In genomic region chr12:24681286-24682023, GRCm38 (mm10) we compare ENCODE assay signal across 8 mouse cellular contexts. TPM values are rescaled to one million over a fixed set of nuclear protein-coding genes. Genes with fewer than 3 reads are reported as not detected.
DNase-seq lines count a peak whose midpoint lies in the region.

Cys1 (minus strand) TSS chr12:24681813.

- H3K9me3 ChIP-seq in erythroblast, embryonic 14.5 days (ENCODE audit: control insufficient read depth, low read length) = no peaks in the 10 kb centered on the region; the same call in 1 of the 2 replicates
- no peaks in the 10 kb centered on the region for H3K9me3 ChIP-seq in megakaryocyte, embryonic 14.5 days

- DNase-seq in embryo, embryonic 10.5 days (ENCODE audit: low spot score) = peak; percentile 15
- DNase-seq in embryo, embryonic 11 days = no peak
- DNase-seq in heart, postnatal 25 days (ENCODE audit: low spot score) = peak; percentile 20
- DNase-seq in layer of hippocampus, postnatal 10 days (ENCODE audit: low spot score in 2 of 2) = no peak
- DNase-seq in yolk sac, embryonic 10.5 days (ENCODE audit: low spot score) = peak; percentile 59
- no peak for DNase-seq in right cerebral cortex, adult 18-20 months

- H3K4me3 ChIP-seq in erythroblast, embryonic 14.5 days (replicated peaks) = peak within 1 kb of the TSS; percentile 45
- peak within 1 kb of the TSS; percentile 86 for H3K4me3 ChIP-seq in megakaryocyte, embryonic 14.5 days (replicated peaks)

- peaks cover 10% of the 10 kb centered on the region for H3K4me1 ChIP-seq in erythroblast, embryonic 14.5 days (ENCODE audit: control insufficient read depth)
- H3K4me1 ChIP-seq in megakaryocyte, embryonic 14.5 days = peaks cover 19% of the 10 kb centered on the region

- H3K36me3 ChIP-seq in erythroblast, embryonic 14.5 days (ENCODE audit: control insufficient read depth) = no peaks in the 10 kb centered on the region
- H3K36me3 ChIP-seq in megakaryocyte, embryonic 14.5 days (replicated peaks; ENCODE audit: low read length) = no peaks in the 10 kb centered on the region

- H3K27me3 ChIP-seq in erythroblast, embryonic 14.5 days (ENCODE audit: control insufficient read depth) = peaks cover 86% of the 10 kb centered on the region
- peaks cover 82% of the 10 kb centered on the region for H3K27me3 ChIP-seq in megakaryocyte, embryonic 14.5 days (replicated peaks)

- intact Hi-C loops in heart, postnatal 25 days (cut with DNase I) = loop anchor here (2.0 to 5.0 kb wide), 2 partner anchors 27 to 79 kb away; no protein-coding TSS in a partner anchor

RNA-seq across cellular contexts. Expression of gene Cys1, which starts in this region (rescaled TPM):
- not detected in 2 replicates for polyA plus RNA-seq in erythroblast, embryonic 14.5 days (2012)
- total RNA-seq in heart, postnatal 25 days (2021) = 1 to 10 TPM; 3.4 to 8.0 TPM
- 10 to 100 TPM; 10.3 to 12.5 TPM for total RNA-seq in layer of hippocampus, postnatal 10 days (2021)
- not detected in 2 replicates for polyA plus RNA-seq in megakaryocyte, embryonic 14.5 days (2012; ENCODE audit: insufficient read depth, low replicate concordance)

Comparison
In these comparisons a context has a peak if more than half of its experiments do, and no peak if none do; other contexts are left out.
1. DNase-seq: peak in embryo, embryonic 10.5 days (single experiment), heart, postnatal 25 days (single experiment) and yolk sac, embryonic 10.5 days (single experiment); none in embryo, embryonic 11 days (single experiment), layer of hippocampus, postnatal 10 days (0 of 2) and right cerebral cortex, adult 18-20 months (single experiment).